Mouse (Mus musculus) cerebellum, postnatal 14 days (tissue): ENCODE results near the gene Lta.

Source experiments
- DNase-seq, 2 experiments: peaks; one replicate each; pipeline ENCODE4 v3.0.0; 2021; ENCODE audit warnings: mixed read lengths in 2 of 2

The Lta gene

DNA sequence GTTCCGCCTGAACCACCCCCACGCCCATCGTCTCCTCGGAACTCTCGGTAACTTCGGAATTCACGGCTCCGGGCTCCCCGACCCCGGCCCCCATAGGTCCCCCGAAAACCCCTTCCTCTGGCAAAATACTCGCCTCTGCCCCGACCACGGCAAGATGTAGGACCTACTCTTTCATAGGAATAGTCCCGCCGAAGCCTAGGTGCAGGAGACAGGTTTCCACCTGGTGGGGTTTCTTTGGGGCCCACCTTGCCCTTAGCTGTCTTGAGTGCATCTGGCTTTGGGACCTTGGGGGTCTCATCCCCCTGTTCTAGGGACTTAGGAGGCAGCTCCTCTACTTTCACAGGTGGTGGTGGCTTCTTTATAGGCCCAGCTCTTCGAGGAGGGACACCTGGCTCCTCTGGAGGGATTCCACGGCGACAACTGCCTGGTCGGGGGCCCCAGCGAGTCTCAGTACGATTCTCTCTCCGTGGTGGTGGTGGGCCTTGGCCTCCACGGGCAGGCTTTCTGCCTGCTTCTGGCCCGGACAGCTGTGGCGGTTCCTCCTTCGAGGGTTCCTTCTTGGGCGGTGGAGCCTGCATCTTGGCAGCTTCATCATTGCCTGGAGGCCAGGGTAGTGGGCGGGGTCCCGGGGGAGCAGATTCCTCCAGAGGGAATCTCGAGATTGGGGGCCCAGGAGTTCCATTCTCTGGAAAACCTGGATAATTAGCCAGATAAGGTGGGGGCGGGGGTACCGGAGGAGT, 48.5 kb downstream of the Lta start:
- no peak for DNase-seq

DNA sequence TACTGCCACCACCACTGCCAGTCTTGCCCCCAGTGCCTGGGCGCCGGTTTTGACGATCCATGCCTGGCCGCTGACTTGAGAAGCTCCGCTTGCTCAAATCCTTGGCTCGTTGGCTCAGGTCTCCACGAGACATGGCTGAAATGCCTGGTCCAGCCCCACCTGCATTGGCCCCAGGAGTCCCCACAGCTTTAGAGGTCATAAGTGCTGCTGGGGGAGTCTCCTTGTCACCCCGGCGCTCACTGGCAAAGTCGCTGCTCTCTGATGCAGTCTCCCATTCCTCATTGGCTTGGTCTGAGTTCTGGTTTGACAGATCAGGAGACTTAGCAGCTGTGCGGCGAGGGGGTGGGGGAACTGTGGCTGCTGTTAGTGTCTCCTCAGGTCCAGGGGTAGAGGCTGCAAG, 49.7 kb downstream of the Lta start:
- DNase-seq, result no peak

DNA sequence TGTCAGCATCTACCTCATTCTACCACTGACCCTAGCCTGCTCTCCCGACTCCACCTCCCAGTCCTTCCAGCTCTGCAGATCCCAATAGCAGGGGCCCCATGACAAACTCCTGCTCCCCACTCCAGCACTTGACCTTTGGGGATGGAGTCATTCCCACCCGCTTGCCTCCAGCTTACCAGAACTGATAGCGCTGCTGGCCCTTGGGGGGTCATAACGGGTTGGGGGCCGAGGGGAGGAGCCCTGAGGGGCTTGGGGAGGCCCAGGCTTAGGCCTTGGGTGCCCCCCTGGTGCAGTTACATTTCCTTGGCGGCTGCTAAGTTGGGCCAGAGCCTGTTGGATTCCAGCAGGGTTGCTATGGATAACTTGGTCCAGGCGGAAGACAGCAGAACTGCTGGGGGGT, 50.5 kb downstream of the Lta start:
- no peak for DNase-seq

DNA sequence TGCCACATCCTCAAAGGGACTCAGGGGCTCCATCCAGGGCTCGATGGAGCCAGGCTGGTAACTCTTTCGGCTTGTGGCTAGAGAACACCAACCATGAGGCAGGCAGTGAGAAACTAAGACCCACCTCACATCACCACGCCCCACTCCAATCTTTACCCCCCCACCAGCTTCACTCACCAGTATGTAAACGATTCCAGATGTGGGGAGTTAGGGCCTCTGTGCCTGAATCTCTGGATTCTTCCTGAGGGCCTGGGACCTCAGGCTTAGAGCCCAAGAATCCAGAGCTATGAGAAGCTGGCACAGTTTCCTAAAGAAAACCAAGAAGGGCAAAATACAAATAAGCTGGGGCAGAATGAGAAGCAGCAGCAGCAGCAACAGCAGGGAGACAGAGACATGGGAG, 51.2 kb downstream of the Lta start:
- DNase-seq, result no peak
